Comparison of ENCODE assay signal across 21 mouse cellular contexts in the genomic region with DNA sequence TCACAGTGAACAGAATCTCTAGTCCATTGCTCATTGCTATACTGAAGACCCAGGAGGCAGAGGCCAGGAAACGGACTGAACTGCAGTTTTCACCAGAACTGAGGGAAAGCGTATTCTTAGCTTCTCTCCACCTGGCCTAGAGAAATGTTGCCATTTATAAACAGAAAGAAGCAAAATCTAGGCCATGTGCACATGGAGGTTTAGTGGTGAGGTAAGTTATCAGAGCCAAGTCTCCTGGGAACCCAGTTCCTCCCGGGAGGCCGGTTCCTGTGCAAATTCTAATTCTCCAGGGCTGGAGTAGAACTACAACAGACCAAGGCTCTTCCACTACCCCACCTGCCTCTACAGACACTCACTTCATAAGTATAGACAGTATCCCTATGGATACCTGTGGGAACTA. TPM values are rescaled to one million over a fixed set of nuclear protein-coding genes. Genes with fewer than 3 reads are reported as not detected.
"Had no signal": no experiment of that assay in that cellular context is flagged by ENCODE, and none has a peak within 500 bp of the region (broad histone marks: within the 10 kb centered on the region; RNA-seq: fewer than 3 reads in every experiment).

No protein-coding gene starts in this region.

- ATAC-seq: liver, postnatal 0 days; lung, postnatal 0 days; midbrain, embryonic 13.5 days had no signal

- H3K27ac ChIP-seq: limb, embryonic 12.5 days; limb, embryonic 15.5 days; liver, embryonic 14.5 days; macrophage; midbrain, embryonic 13.5 days had no signal

- DNase-seq: kidney, postnatal 14 days; kidney, postnatal 4 days; left cerebral cortex, postnatal 4 days; liver, postnatal 0 days; lung, embryonic 14.5 days; thymus, adult 18-20 months; thymus, postnatal 36 days had no signal

- H3K36me3 ChIP-seq: limb, embryonic 12.5 days; limb, embryonic 15.5 days; midbrain, embryonic 13.5 days had no signal

- H3K9me3 ChIP-seq: limb, embryonic 12.5 days; limb, embryonic 15.5 days; midbrain, embryonic 13.5 days had no signal

- H3K4me1 ChIP-seq: limb, embryonic 15.5 days; midbrain, embryonic 13.5 days had no signal

- H3K9ac ChIP-seq: limb, embryonic 12.5 days; limb, embryonic 15.5 days; liver, embryonic 14.5 days; liver, postnatal 0 days; lung, embryonic 14.5 days; midbrain, embryonic 13.5 days had no signal

- H3K4me3 ChIP-seq: limb, embryonic 12.5 days; limb, embryonic 15.5 days; midbrain, embryonic 13.5 days had no signal

- H3K27me3 ChIP-seq: limb, embryonic 12.5 days; limb, embryonic 15.5 days; midbrain, embryonic 13.5 days had no signal

- H3K4me2 ChIP-seq: limb, embryonic 12.5 days; limb, embryonic 15.5 days; liver, embryonic 11.5 days; lung, embryonic 14.5 days; midbrain, embryonic 13.5 days had no signal

RNA-seq across cellular contexts. Expression of a gene that starts 19.6 kb away (rescaled TPM):
- total RNA-seq: megakaryocyte, adult 5-6 weeks had no signal
- polyA plus RNA-seq: liver, postnatal 0 days; macrophage; spleen, adult 2 months had no signal

RNA-seq across cellular contexts. Expression of a gene that starts 48.4 kb away (rescaled TPM):
- total RNA-seq: layer of hippocampus, adult 18-20 months; layer of hippocampus, postnatal 14 days; left cerebral cortex, postnatal 4 days had no signal
- polyA plus RNA-seq: liver, embryonic 11.5 days; lung, embryonic 14.5 days; midbrain, postnatal 0 days; neural tube, embryonic 11.5 days; neural tube, embryonic 14.5 days had no signal
